Mouse (Mus musculus) thymus, postnatal 0 days (tissue): ENCODE results near the gene Telo2. TPM values are rescaled to one million over a fixed set of nuclear protein-coding genes. Genes with fewer than 3 reads are reported as not detected.
A peak's percentile ranks its signal among the peaks of the same experiment; 100 is the strongest.
"Not testable (repeated sequence)": the region's sequence is repeated elsewhere in the genome, so short reads cannot be mapped to it uniquely, and the experiment has no call there.

Source experiments
- DNase-seq: peaks from one replicate; pipeline ENCODE4 v3.0.0-alpha.2; 2015; ENCODE audit warnings: low spot score
- polyA plus RNA-seq: library from polyadenylated mRNA; unstranded; fragments of >200 nt; fragmentation: Nextera tagmentation; extraction: Ambion mirVana; gene quantifications from 2 replicates; pipeline ENCODE4 v1.2.1, GENCODE M21; 2015

Telo2 gene
- 19.2 and 19.8 TPM in 2 replicates for polyA plus RNA-seq

GRCm38 (mm10) chr17:25115664-25116432 is at the start of gene Telo2:
Telo2 (minus strand) TSS chr17:25115967.
- peak; percentile 86 for DNase-seq

GRCm38 (mm10) chr17:25164770-25165169 is 49.0 kb upstream of the Telo2 start:
- DNase-seq = no peak

- DNase-seq = no peak
Observed at GRCm38 (mm10) chr17:25163387-25163786, 47.6 kb upstream of the Telo2 start.

- DNase-seq = no peak
Observed at GRCm38 (mm10) chr17:25162161-25162560, 46.4 kb upstream of the Telo2 start, which contains the start of gene Ccdc154. Ccdc154 (plus strand) TSS chr17:25162461.

- DNase-seq = no peak
Observed at GRCm38 (mm10) chr17:25139960-25140359, 24.2 kb upstream of the Telo2 start.

GRCm38 (mm10) chr17:25138803-25139202 is 23.0 kb upstream of the Telo2 start:
- no peak for DNase-seq

GRCm38 (mm10) chr17:25135622-25136021 is 19.9 kb upstream of the Telo2 start:
- DNase-seq = no peak

- DNase-seq = peak; percentile 81
Observed at GRCm38 (mm10) chr17:25133275-25133698, 17.5 kb upstream of the Telo2 start, which contains the start of gene Clcn7. Clcn7 (plus strand) TSS chr17:25133391.

GRCm38 (mm10) chr17:25130060-25130459 is 14.3 kb upstream of the Telo2 start:
- peak; percentile 38 for DNase-seq

GRCm38 (mm10) chr17:25127681-25128080 is 11.9 kb upstream of the Telo2 start:
- no peak for DNase-seq

GRCm38 (mm10) chr17:25127079-25127478 is 11.3 kb upstream of the Telo2 start:
- no peak for DNase-seq

- not testable (repeated sequence) for DNase-seq
Observed at GRCm38 (mm10) chr17:25125442-25126060, 9.8 kb upstream of the Telo2 start.

GRCm38 (mm10) chr17:25123979-25124378 is 8.2 kb upstream of the Telo2 start:
- DNase-seq = peak; percentile 55

GRCm38 (mm10) chr17:25120406-25120805 is 4.6 kb upstream of the Telo2 start, which contains the start of gene Ptx4:
Ptx4 (plus strand) TSS chr17:25120760.
- DNase-seq = no peak

GRCm38 (mm10) chr17:25117263-25117662 is 1.5 kb upstream of the Telo2 start:
- peak; percentile 15 for DNase-seq

GRCm38 (mm10) chr17:25114908-25115645 is 690 bp downstream of the Telo2 start:
- DNase-seq = peak; percentile 48

GRCm38 (mm10) chr17:25112423-25112810 is 3.4 kb downstream of the Telo2 start:
- DNase-seq = no peak

GRCm38 (mm10) chr17:25111739-25112422 is 3.9 kb downstream of the Telo2 start:
- no peak for DNase-seq

GRCm38 (mm10) chr17:25111220-25111619 is 4.5 kb downstream of the Telo2 start:
- no peak for DNase-seq

GRCm38 (mm10) chr17:25110590-25110989 is 5.2 kb downstream of the Telo2 start:
- DNase-seq = no peak

- DNase-seq = no peak
Observed at GRCm38 (mm10) chr17:25109578-25109977, 6.2 kb downstream of the Telo2 start.
